Mouse (Mus musculus) E14TG2a.4 (cell line): ENCODE data around the gene Prx.

Source experiments
- CTCF ChIP-seq: conservative IDR thresholded peaks from 2 replicates; pipeline ENCODE4 v1.5.1; 2014; ENCODE audit warnings: low read length
- POU5F1 ChIP-seq: IDR thresholded peaks from 2 replicates; pipeline ENCODE4 v1.6.1; 2014; ENCODE audit warnings: low read length, borderline replicate concordance

DNA sequence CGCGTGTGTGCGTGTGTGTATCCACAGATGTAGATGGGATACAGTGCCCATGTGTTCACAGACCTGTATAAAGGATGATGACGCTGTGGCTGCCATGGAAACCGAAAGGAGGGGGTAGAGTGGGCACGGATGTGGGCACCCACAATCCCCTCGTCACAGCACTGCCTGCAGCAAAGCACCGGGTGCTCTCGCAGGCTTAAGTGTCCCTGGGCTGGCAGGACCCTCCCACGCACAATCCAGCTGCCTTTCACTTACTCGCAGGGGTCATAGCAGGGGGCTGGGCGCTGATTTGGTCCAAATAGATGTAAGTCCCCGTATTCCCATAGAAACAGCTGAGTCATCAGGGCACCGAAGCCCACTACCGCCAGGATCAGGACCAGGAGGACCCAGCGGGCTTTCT is 42.3 kb downstream of the Prx start:
- TF ChIP-seq CTCF, result no peak
- no peak for TF ChIP-seq POU5F1
